Mouse (Mus musculus): ENCODE data around the gene Med13.
"Not testable (repeated sequence)": the region's sequence is repeated elsewhere in the genome, so short reads cannot be mapped to it uniquely, and the experiment has no call there.

Gene Med13

GRCm38 (mm10) chr11:86314992-86315391, 42.4 kb downstream of the Med13 start:
- in situ Hi-C loops (cut with MboI, MseI) = loop anchor here in 1 of 2 experiments (25.0 kb wide), 1 partner anchor 397 kb away; no protein-coding TSS in a partner anchor

- in situ Hi-C loops (cut with MboI, MseI) = loop anchor here in 1 of 2 experiments (25.0 kb wide), 1 partner anchor 402 kb away; no protein-coding TSS in a partner anchor
These were observed 47.1 kb downstream of the Med13 start for GRCm38 (mm10) chr11:86310280-86310679.

GRCm38 (mm10) chr11:86292201-86292600, 65.2 kb downstream of the Med13 start:
- in situ Hi-C loops (cut with MboI, MseI) = not testable (repeated sequence)

GRCm38 (mm10) chr11:86291714-86292113, 65.7 kb downstream of the Med13 start:
- in situ Hi-C loops (cut with MboI, MseI) = no loop called here

- in situ Hi-C loops (cut with MboI, MseI) = no loop called here
These were observed 71.7 kb downstream of the Med13 start for GRCm38 (mm10) chr11:86285729-86286128.

GRCm38 (mm10) chr11:86278442-86279102, 78.8 kb downstream of the Med13 start:
- in situ Hi-C loops (cut with MboI, MseI) = loop anchor here in 1 of 2 experiments (5.0 kb wide), 1 partner anchor 64 kb away; no protein-coding TSS in a partner anchor

DNA sequence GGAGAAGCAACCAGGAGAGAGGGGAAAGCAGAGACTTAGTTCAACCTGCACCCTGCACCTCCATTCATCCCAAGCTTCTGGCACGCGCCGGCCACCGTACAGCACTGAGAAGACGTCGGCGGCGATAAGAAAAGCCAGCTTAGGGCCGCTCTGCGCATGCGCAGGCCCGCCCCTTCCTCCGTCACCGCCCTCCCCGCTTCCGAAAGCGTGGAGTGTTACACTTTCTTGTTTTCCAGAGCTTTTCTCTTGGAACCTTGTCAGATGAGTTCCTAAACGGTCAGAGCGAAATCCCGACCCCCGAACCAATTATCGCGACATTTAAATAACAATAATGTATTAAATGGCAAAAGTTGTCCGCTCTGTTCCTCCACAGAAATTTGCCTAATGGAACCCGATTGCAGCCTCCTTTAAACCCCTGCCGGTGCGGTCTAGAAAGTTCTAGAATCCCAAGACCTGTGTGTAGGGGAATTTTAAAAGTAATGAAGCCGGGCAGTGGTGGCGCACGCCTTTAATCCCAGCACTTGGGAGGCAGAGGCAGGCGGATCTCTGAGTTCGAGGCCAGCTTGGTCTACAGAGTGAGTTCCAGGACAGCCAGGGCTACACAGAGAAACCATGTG, 99.8 kb downstream of the Med13 start, which contains the start of gene Ints2:
TSS of gene Ints2 (minus strand) at position 116 of the 617 bp plus-strand sequence.
- in situ Hi-C loops (cut with MboI, MseI) = no loop called here

DNA sequence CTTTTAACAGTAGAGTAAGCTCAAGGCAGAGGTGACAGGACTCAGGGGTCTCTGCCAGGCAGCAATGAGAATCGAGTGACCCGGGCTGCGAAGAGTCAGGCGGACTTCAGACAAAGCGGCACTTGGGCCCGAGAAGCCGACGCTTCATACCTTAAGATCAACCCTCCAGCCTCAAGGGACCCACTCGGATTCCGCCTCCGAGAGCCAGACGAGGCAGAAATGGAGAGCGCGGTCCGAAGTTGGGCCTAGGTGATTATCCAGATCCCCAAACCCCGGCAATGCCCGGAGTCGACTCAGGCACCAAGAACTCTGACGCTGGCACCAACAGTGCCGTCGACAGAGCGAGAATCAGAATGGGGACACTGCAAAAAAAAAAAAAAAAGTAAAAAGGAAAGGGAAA, 100.3 kb downstream of the Med13 start:
- in situ Hi-C loops (cut with MboI, MseI) = no loop called here

- in situ Hi-C loops (cut with MboI, MseI) = no loop called here
These were observed 104.1 kb downstream of the Med13 start for GRCm38 (mm10) chr11:86253342-86253741.

DNA sequence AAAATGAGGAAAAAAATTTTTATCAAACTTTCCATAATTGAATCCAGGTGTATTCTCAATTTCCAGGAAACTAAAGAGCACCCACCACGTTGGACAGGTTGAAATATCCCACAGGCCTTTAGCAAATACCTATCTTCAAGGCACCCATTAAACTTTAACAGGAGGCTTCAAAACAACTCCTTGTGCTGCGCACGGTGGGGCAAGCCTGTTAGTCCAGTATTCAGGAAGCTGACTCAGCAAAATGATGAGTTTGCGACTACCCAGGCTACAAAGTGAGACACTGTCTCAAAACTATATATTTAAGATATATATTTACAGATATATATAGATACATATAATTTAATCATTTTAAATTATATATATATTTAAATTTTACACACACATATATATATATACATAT, 125.0 kb downstream of the Med13 start:
- in situ Hi-C loops (cut with MboI, MseI) = no loop called here

GRCm38 (mm10) chr11:86231781-86232350, 125.5 kb downstream of the Med13 start:
- in situ Hi-C loops (cut with MboI, MseI) = no loop called here

DNA sequence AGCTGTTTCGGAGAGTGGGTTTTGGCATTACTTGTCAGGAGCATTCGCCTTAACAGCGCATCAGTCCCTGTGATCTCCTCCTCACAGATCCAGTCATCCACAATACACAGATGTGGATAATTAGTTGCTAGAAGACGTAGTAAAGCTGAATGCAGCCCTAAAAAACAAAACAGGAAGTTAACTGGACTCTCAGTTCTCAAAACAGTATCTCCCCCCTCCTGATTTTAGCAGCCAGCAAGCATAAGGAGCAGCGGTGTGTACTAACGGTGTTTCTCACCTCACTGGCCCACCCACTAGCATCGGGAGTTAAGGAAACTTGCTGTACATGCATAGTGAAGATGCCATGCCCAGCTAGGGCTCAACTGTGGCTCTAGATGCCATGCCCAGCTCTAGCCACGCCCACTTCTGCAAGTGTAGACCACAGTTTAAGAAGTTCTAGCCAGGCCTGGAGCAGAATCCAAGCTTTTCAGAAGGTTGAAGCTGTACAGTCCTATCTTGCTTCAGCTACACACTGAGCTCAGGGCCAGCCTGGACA, 130.7 kb downstream of the Med13 start:
- in situ Hi-C loops (cut with MboI, MseI) = no loop called here

DNA sequence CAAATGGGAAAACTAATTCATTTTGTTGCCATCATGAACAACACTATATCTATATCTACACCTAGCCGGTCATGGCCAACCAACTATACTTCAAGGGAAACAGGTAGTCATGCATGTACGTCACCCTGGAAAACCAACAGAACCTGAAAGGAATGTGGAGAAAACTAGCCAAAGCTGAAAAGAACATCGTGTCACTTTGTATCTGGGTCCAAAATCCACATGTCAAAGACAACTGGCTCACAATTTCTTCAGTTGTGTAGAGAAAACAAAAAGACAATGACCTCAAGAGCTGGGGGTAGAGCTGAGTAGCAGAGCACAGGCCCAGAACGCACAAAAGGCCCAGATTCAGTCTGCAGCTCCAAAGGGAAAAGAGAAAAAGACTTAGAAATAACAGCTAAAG, 131.6 kb downstream of the Med13 start:
- in situ Hi-C loops (cut with MboI, MseI) = no loop called here
